Mouse (Mus musculus) hindbrain, embryonic 16.5 days (tissue): Measurements from ENCODE around the gene Nfil3. TPM values are rescaled to one million over a fixed set of nuclear protein-coding genes. Genes with fewer than 3 reads are reported as not detected.

Source experiments
- ATAC-seq: fragments of 200-750 bp; cut with Nextera tagmentation; 2 replicates; pipeline ENCODE4 v1.8.0; 2017; ENCODE audit warnings: moderate TSS enrichment, moderate library complexity
- H3K27ac ChIP-seq: fragments of 300-500 bp; sonication (generic); 2 replicates; pipeline ENCODE4 v1.5.1; 2014; ENCODE audit warnings: low read depth, mild to moderate bottlenecking, control low read depth, low read length, moderate library complexity
- H3K27me3 ChIP-seq: fragments of 300-500 bp; sonication (generic); replicated peaks from 2 replicates; pipeline ENCODE4 v1.6.1; 2014; ENCODE audit warnings: low read length; ENCODE audit not compliant: control insufficient read depth, insufficient read depth
- H3K36me3 ChIP-seq: fragments of 300-500 bp; sonication (generic); 2 replicates; pipeline ENCODE4 v1.6.1; 2014; ENCODE audit warnings: mild to moderate bottlenecking, low read length, moderate library complexity, mixed read lengths; ENCODE audit not compliant: control insufficient read depth, insufficient read depth
- H3K4me1 ChIP-seq: fragments of 300-500 bp; sonication (generic); 2 replicates; pipeline ENCODE4 v1.6.1; 2014; ENCODE audit warnings: low read depth, low read length; ENCODE audit not compliant: control insufficient read depth, insufficient read depth
- H3K4me2 ChIP-seq: fragments of 300-500 bp; sonication (generic); 2 replicates; pipeline ENCODE4 v1.6.1; 2014; ENCODE audit warnings: mild to moderate bottlenecking, low read length, control low read depth, moderate library complexity
- H3K4me3 ChIP-seq: fragments of 300-500 bp; sonication (generic); 2 replicates; pipeline ENCODE4 v1.5.1; 2014; ENCODE audit warnings: mild to moderate bottlenecking, low read length, control low read depth, moderate library complexity
- H3K9ac ChIP-seq: fragments of 300-500 bp; sonication (generic); 2 replicates; pipeline ENCODE4 v1.6.1; 2014; ENCODE audit warnings: low read depth, mild to moderate bottlenecking, control low read depth, low read length, moderate library complexity
- H3K9me3 ChIP-seq: fragments of 300-500 bp; sonication (generic); 2 replicates; pipeline ENCODE4 v1.6.1; 2014; ENCODE audit warnings: mild to moderate bottlenecking, low read length, moderate library complexity; ENCODE audit not compliant: control insufficient read depth
- WGBS: fragments of 180-500 bp; shearing (Covaris S2); extraction: QIAGEN DNeasy Blood & Tissue Kit; methylation state at CpG from one replicate; pipeline ENCODE4 v1.1.7; 2014; 5-methylcytosine and 5-hydroxymethylcytosine counted together
- polyA plus RNA-seq: library from polyadenylated mRNA; unstranded; fragments of >200 nt; fragmentation: Nextera tagmentation; extraction: Ambion mirVana; gene quantifications from 2 replicates; pipeline ENCODE4 v1.2.1, GENCODE M21; 2015

Nfil3 gene
- polyA plus RNA-seq, 1 experiment from 2014 or later, result 44.8 TPM

DNA sequence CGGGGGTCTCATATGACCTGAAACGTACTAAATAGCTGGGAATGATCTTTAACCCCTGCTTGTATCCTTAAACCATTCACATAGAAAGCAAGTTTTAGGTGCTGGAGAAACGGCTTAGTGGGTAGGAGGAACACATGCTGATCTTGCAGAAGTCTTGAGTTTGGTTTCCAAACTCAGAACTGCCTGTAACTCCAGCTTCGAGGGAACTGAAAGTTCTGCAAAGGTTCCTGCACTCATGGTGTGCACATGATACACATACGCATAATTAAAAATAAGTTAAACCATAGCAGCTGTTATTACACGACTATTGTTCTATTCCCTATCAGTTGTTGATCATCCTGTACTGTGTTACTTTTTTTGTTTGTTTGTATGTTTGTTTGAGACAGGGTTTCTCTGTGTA, 18.5 kb downstream of the Nfil3 start:
- no peak overlapping the region for H3K4me3 ChIP-seq
- ATAC-seq, result no peak
- H3K4me2 ChIP-seq, result no peak overlapping the region
- no peaks in the 10 kb centered on the region for H3K9me3 ChIP-seq
- H3K36me3 ChIP-seq, result peaks cover 16% of the 10 kb centered on the region
- 93% methylated on average over 6 of the region's 6 CpGs for WGBS
- no peak overlapping the region for H3K27ac ChIP-seq
- no peaks in the 10 kb centered on the region for H3K27me3 ChIP-seq
- no peak overlapping the region for H3K9ac ChIP-seq
- no peaks in the 10 kb centered on the region for H3K4me1 ChIP-seq

DNA sequence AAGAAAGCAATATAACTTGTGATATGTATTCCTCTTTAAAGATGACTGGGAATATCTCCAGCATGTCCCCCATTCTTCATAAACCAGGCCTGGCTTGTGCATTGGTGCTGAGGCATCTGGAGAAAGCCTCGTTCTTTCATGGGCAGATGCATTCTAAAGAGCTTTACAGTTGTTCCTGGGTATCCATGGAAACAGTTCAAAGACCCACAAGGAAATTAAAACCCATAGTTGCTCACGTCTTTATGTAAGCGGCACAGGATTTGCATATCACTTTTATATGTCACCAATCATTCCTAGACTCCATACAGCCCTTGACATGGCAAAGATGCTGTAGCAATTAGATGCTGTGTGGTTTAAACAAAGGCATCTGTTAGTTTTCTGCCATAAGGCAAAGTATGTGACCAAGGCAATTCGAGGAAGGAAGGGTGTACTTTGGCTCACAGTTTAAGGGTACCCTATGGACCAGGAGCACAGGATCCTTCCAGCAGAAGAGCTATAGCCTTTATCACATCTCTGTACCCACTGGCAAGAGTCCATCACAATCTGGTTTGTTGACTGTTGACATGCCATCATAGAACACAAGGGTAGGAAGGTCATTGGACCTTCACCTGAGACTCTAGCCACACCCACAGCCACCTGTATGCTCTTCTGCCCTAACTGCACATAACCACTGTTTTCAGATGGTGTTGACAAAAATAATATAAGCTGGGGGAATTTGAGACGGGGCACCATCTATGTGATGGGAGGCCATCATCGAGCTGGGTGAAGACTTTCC, 26.9 kb downstream of the Nfil3 start:
- H3K9me3 ChIP-seq, result no peaks in the 10 kb centered on the region
- WGBS, result 65% methylated on average over 6 of the region's 6 CpGs
- no peaks in the 10 kb centered on the region for H3K27me3 ChIP-seq
- no peak overlapping the region for H3K4me3 ChIP-seq
- ATAC-seq, result no peak
- no peak overlapping the region for H3K27ac ChIP-seq
- H3K36me3 ChIP-seq, result no peaks in the 10 kb centered on the region
- no peak overlapping the region for H3K9ac ChIP-seq
- H3K4me2 ChIP-seq, result no peak overlapping the region
- no peaks in the 10 kb centered on the region for H3K4me1 ChIP-seq

DNA sequence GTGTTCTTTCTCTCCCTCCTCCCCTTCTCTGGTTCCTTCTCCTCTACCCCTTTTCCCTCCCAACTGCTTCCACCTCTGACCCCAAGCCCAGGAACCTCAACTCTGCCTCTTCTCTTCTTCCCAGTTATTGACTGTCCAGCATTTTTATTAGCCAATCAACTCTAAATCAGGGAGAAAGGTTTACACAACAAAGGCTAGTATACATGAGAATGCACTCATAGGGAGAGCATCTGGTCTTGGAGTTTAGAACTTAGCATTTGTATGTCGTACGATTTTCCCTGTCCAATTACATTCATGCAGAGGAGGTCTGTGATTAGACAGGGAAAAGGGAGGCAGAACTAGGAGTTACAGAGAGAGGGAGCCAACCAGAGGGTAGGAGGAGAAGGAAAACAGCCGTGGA, 31.7 kb downstream of the Nfil3 start:
- 89% methylated on average over 3 of the region's 3 CpGs for WGBS
- H3K27me3 ChIP-seq, result no peaks in the 10 kb centered on the region
- no peak overlapping the region for H3K4me2 ChIP-seq
- no peaks in the 10 kb centered on the region for H3K9me3 ChIP-seq
- H3K36me3 ChIP-seq, result no peaks in the 10 kb centered on the region
- H3K4me3 ChIP-seq, result no peak overlapping the region
- no peak for ATAC-seq
- H3K9ac ChIP-seq, result no peak overlapping the region
- H3K4me1 ChIP-seq, result no peaks in the 10 kb centered on the region
- no peak overlapping the region for H3K27ac ChIP-seq

DNA sequence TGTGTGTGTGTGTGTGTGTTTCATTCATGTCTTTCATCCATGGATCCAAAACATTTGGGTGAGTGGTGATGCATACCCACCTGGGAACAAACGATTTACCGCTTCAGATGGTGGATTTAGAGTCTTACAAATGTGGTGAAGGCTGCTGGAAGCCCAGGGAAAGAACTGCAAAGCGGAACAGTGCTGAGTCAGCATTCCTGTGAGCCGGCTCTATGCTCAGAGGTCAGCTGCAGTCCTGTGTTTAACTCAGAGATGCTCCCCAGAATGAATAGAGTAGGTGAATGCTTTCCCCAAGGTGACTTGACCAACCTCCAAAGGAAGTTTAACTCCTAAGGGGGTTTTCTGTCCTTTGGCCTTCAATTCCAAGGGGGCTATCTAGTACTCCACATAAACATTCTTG, 33.3 kb downstream of the Nfil3 start:
- H3K36me3 ChIP-seq, result no peaks in the 10 kb centered on the region
- no peak overlapping the region for H3K9ac ChIP-seq
- ATAC-seq, result no peak
- H3K4me3 ChIP-seq, result no peak overlapping the region
- no peak overlapping the region for H3K4me2 ChIP-seq
- H3K27me3 ChIP-seq, result no peaks in the 10 kb centered on the region
- no peaks in the 10 kb centered on the region for H3K4me1 ChIP-seq
- 77% methylated on average over 4 of the region's 4 CpGs for WGBS
- no peaks in the 10 kb centered on the region for H3K9me3 ChIP-seq
- H3K27ac ChIP-seq, result no peak overlapping the region

DNA sequence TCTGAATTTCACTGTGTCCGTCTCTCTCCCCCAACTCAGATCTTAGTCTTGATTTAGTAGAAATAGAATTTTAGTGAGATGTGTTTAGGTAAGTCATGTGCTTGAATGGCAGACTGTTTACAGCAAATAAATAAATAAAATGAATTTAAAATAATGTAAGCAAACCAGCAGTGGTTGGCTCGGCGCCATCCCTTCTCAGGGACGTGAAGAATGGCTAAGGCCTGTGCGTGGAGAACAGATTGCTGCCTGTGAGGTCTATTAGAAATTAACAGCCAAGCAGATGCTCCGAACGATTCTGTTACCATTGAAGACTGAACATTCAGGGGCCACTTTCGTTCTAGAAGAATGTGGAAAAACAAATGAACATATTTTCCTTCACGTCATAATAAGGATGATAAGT, 35.1 kb downstream of the Nfil3 start:
- no peak for ATAC-seq
- no peak overlapping the region for H3K4me2 ChIP-seq
- H3K9ac ChIP-seq, result no peak overlapping the region
- 58% methylated on average over 9 of the region's 9 CpGs for WGBS
- H3K27me3 ChIP-seq, result no peaks in the 10 kb centered on the region
- H3K27ac ChIP-seq, result no peak overlapping the region
- H3K36me3 ChIP-seq, result no peaks in the 10 kb centered on the region
- H3K9me3 ChIP-seq, result no peaks in the 10 kb centered on the region
- H3K4me1 ChIP-seq, result no peaks in the 10 kb centered on the region
- no peak overlapping the region for H3K4me3 ChIP-seq

DNA sequence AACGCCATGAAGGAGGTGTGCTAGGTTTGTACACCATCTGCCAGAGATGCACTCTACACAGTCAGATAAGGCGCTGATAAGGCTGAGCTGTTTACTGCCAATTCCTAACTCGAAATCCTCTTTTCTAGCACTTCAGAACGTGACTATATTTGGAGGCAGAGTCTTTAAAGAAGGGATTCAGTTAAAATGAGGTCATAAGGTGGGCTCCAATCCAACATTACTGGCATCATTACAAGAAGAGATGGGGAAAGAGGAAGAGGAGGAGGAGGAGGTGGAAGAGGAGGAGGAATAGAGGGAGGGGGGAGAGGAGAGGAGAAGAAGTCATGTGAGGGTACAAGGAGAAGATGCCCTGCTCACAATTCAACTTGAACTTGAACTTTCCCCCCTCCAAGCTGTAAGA, 36.8 kb downstream of the Nfil3 start:
- no peak overlapping the region for H3K27ac ChIP-seq
- WGBS, result 79% methylated on average over 4 of the region's 4 CpGs

DNA sequence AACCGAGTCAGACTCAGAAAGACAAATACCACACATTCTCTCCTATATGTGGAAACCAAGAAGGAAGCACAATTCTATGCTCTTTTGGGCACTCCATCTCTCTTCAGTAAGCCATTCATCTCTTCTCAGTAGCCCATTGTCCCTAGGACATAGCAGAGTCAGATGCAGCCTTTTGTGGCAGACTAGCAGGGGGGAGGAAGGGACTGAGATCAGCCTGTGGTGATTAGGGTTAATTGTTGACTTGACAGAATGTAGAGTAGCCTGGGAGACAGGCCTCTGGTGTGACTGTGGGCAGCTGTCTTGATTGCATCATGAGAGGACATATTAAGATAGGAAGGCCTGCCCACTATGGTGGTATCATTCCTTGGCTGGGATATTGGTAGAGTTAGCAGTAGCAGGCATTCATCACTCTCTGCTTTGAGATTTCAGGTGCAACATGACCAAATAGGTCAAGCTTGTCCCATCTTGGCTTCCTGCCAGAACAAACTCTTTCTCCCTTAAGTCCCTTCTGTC, 37.9 kb downstream of the Nfil3 start:
- no peak overlapping the region for H3K9ac ChIP-seq
- no peaks in the 10 kb centered on the region for H3K36me3 ChIP-seq
- no peaks in the 10 kb centered on the region for H3K9me3 ChIP-seq
- no peak for ATAC-seq
- no peak overlapping the region for H3K4me2 ChIP-seq
- H3K4me3 ChIP-seq, result no peak overlapping the region
- no peak overlapping the region for H3K27ac ChIP-seq
- 57% methylated on average over 1 of the region's 1 CpGs for WGBS
- no peaks in the 10 kb centered on the region for H3K27me3 ChIP-seq
- no peaks in the 10 kb centered on the region for H3K4me1 ChIP-seq

More for the DNA sequence above, 36.8 kb downstream of the Nfil3 start:
- Histone ChIP-seq H3K9ac (no peak overlapping the region), H3K9me3 (no peaks in the 10 kb centered on the region), H3K4me2 (no peak overlapping the region), H3K4me3 (no peak overlapping the region), H3K27me3 (no peaks in the 10 kb centered on the region), H3K4me1 (no peaks in the 10 kb centered on the region), H3K36me3 (no peaks in the 10 kb centered on the region)
- no peak for ATAC-seq

DNA sequence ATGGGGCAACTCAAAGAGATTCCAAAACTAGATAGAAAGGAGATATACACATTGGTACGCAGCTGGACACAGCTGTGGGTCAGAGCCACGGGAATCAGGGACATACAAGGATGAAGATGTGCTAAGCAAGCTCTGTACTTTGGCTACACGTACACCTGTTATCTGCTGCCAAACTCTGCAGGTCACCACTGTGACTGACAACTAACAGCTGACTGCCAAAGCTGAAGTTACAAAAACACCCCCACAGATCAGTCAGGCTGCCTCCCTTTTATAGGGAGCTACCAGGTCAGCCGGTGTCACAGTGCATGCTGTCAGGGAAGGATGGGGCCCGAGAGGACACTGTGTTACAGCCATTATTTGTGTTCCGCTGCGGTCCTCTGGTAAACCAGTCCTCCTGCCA, 39.9 kb downstream of the Nfil3 start:
- Histone ChIP-seq H3K9ac (no peak overlapping the region), H3K4me3 (no peak overlapping the region), H3K27me3 (no peaks in the 10 kb centered on the region), H3K4me1 (no peaks in the 10 kb centered on the region), H3K27ac (no peak overlapping the region), H3K9me3 (no peaks in the 10 kb centered on the region), H3K36me3 (no peaks in the 10 kb centered on the region), H3K4me2 (no peak overlapping the region)
- no peak for ATAC-seq
- WGBS, result 80% methylated on average over 7 of the region's 7 CpGs

DNA sequence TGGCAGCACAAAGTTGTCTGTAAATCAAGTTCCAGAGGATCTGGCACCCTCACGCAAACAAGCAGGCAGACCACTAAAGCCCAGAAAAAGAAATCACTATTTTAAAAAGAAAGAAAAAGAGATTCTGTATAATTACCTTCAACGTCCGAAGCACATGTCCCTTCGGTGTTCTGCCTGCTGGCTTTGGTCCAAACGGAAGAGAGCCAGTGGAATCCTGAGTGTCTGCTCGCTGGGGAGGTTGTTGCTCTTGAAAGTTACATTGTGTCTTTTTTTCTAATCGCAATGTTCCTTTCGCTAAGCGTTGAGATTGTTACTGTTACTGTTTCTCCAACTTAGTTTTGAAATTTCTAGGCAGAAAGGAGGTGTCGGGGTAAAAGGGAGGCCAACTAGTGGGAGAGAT, 50.3 kb downstream of the Nfil3 start:
- no peak for ATAC-seq
- WGBS, result 44% methylated on average over 10 of the region's 10 CpGs
- no peak overlapping the region for H3K9ac ChIP-seq
- no peaks in the 10 kb centered on the region for H3K36me3 ChIP-seq
- no peak overlapping the region for H3K4me2 ChIP-seq
- no peaks in the 10 kb centered on the region for H3K9me3 ChIP-seq
- H3K27me3 ChIP-seq, result no peaks in the 10 kb centered on the region
- H3K4me3 ChIP-seq, result no peak overlapping the region
- peaks cover 21% of the 10 kb centered on the region for H3K4me1 ChIP-seq
- H3K27ac ChIP-seq, result no peak overlapping the region
